ENCODE assay signal across 26 mouse cellular contexts in the genomic region with DNA sequence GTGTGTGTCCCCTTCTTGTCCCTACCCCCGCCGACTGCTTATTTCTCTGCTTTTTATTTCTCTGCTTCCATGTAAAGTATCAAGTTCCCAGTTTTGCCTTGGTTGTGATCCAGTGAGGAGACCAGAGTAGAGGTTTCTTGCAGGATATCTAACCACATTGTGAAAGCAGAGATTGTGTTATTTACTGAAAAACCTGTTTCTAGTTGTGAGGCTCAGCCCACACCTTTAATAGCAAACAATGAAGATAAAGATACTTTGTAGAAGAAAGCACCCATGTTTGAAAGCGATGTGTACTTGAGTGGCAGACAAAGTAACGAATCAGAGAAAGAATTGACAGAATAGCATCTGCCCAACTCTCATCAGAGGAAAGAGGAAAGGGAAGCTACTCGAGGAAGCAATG.
"Had no signal": no experiment of that assay in that cellular context is flagged by ENCODE, and none has a peak within 500 bp of the region (broad histone marks: within the 10 kb centered on the region; RNA-seq: fewer than 3 reads in every experiment).

No protein-coding gene starts in this region.

- H3K27me3 ChIP-seq: hindbrain, embryonic 12.5 days; intestine, embryonic 15.5 days; kidney, embryonic 15.5 days had no signal

- ATAC-seq: forebrain, embryonic 16.5 days; hindbrain, embryonic 16.5 days; inflammation-experienced regulatory T-cells, adult 6 months; intestine, embryonic 15.5 days; intestine, postnatal 0 days had no signal

- H3K9ac ChIP-seq: heart, embryonic 12.5 days; hindbrain, embryonic 12.5 days; hindbrain, embryonic 14.5 days; intestine, embryonic 15.5 days; kidney, embryonic 15.5 days; limb, embryonic 13.5 days had no signal

- H3K4me1 ChIP-seq: heart, embryonic 10.5 days; heart, embryonic 12.5 days; hindbrain, embryonic 10.5 days; hindbrain, embryonic 12.5 days; intestine, embryonic 15.5 days had no signal

- H3K4me2 ChIP-seq: heart, embryonic 12.5 days; hindbrain, embryonic 12.5 days; hindbrain, embryonic 14.5 days; intestine, embryonic 15.5 days; kidney, embryonic 15.5 days; limb, embryonic 13.5 days had no signal

- H3K4me3 ChIP-seq: gastrocnemius, adult 2 months; heart, embryonic 10.5 days; heart, embryonic 12.5 days; hindbrain, embryonic 10.5 days; hindbrain, embryonic 12.5 days; intestine, embryonic 15.5 days; kidney, embryonic 15.5 days; limb, embryonic 13.5 days had no signal

- H3K36me3 ChIP-seq: heart, embryonic 10.5 days; heart, embryonic 12.5 days; hindbrain, embryonic 10.5 days; hindbrain, embryonic 12.5 days; intestine, embryonic 15.5 days; kidney, embryonic 15.5 days; limb, embryonic 13.5 days had no signal

- DNase-seq: gastrocnemius, adult 2 months; gastrocnemius, postnatal 10 days; gastrocnemius, postnatal 25 days; heart, adult 18-20 months; heart, postnatal 10 days; heart, postnatal 4 days; kidney, adult 2 months; kidney, adult 9 months; kidney, postnatal 14 days; kidney, postnatal 36 days; layer of hippocampus, adult 9-11 months; layer of hippocampus, postnatal 36 days; left cerebral cortex, postnatal 4 days had no signal

- H3K9me3 ChIP-seq: heart, embryonic 10.5 days; heart, embryonic 12.5 days; hindbrain, embryonic 10.5 days; hindbrain, embryonic 12.5 days; intestine, embryonic 15.5 days; kidney, embryonic 15.5 days; limb, embryonic 13.5 days had no signal

- H3K27ac ChIP-seq: gastrocnemius, adult 2 months; heart, embryonic 10.5 days; hindbrain, embryonic 10.5 days; hindbrain, embryonic 12.5 days; hindbrain, embryonic 14.5 days; intestine, embryonic 15.5 days; kidney, embryonic 15.5 days; kidney, postnatal 0 days; limb, embryonic 13.5 days had no signal
